Mouse (Mus musculus) embryo, embryonic 10 days (tissue): ENCODE data around the gene Yif1b.

Experiments
- DNase-seq: peaks from one replicate; pipeline ENCODE4 v3.0.0-alpha.2; 2015; ENCODE audit warnings: low spot score

Gene Yif1b

GRCm38 (mm10) chr7:29281201-29282073 lies 43.3 kb downstream of the Yif1b start, which contains the start of gene Spint2:
Gene Spint2, minus strand, starts transcription at chr7:29281912.
- DNase-seq: no peak

- DNase-seq: no peak
Observed at GRCm38 (mm10) chr7:29282074-29282554, 44.0 kb downstream of the Yif1b start.

- DNase-seq: no peak
Observed at GRCm38 (mm10) chr7:29283876-29284275, 45.7 kb downstream of the Yif1b start.

GRCm38 (mm10) chr7:29284523-29284922 lies 46.4 kb downstream of the Yif1b start:
- no peak for DNase-seq

GRCm38 (mm10) chr7:29287481-29287880 lies 49.4 kb downstream of the Yif1b start:
- no peak for DNase-seq

- no peak for DNase-seq
Observed at GRCm38 (mm10) chr7:29288079-29288478, 50.0 kb downstream of the Yif1b start.

GRCm38 (mm10) chr7:29288942-29289638 lies 51.0 kb downstream of the Yif1b start, which contains the start of gene Ppp1r14a:
Gene Ppp1r14a, plus strand, starts transcription at chr7:29289308.
- peak; percentile 90 for DNase-seq

GRCm38 (mm10) chr7:29289856-29290255 lies 51.7 kb downstream of the Yif1b start:
- peak; percentile 45 for DNase-seq

DNA sequence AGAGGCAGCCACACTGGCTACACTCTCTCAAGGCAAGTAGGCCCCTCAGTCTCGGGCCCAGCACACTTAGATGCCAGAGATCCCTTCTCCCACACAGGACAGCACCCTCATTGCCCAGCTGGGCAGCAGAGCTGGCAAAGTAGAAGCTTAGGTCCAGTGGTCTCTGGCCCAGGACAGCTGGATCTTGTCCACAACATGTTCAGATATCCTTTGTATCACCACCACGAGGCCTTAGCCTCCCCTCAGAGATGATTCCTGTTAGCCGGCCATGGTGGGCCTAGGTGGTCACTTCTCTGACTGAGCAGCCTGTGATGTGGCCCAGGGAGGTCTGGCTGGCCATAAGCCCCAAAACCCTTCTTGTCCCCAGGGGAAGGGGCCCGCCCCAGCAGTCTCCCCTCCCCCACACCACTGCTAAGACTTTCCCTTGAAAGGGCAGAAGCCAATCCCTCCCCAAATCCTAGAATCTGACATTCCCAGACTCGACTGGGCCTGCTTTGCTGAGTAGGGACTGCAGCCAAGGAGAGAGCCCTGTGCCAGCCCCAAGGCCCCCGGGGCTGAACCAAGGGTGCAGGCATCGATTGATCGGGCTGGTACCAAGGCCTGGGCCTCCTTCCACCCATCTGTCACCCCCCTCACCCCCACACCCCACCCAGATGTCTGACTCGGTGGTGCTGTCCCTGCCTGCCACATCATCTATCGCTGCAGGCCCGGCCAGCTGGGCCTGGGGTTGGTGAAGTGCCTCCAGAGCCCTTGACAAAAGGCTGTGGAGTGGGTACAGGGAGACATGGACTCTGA lies 52.8 kb downstream of the Yif1b start:
- no peak for DNase-seq

DNA sequence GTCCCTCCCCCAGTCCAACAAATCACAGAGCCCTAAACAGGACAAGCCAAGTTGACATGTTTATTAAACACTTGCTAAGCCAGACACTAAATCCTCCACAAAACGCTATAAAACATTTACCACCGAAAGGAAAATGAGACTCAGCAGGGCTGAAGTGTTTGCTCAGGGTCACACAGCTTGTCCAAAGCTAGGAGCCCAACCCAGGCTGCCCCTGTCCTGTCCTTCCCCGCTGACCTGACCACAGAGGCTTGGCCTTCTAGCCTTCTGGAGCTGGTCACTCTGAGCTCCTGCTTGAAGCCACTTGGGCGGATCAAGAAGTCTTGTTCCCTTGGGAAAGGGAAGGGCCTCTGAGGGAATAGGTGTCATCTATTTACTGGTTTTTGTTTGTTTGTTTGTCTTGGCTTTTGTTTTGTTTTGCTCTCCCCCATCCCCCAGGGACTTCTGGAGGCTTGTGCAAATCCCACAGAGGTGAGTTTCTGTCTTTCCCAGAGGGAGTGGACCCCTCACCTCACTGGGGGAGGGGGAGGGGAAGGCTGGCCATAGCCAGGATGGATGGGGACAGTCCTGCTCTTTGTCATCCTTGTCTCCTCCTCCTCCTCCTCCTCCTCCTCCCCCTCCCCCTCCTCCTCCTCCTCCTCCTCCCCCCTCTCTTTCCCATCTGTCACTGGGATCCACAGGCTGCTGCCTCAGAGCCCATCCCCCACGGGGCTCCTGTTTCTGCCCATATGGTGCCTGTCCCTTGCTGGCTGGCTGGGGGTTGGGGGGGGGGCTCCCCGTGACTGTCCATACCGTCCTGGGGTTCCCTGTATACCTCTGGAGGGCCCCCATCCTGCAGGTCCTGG lies 53.7 kb downstream of the Yif1b start:
- peak; percentile 66 for DNase-seq

- DNase-seq: peak; percentile 57
Observed at GRCm38 (mm10) chr7:29292458-29293098, 54.4 kb downstream of the Yif1b start.

GRCm38 (mm10) chr7:29293131-29294065 lies 55.3 kb downstream of the Yif1b start:
- peak; percentile 65 for DNase-seq

DNA sequence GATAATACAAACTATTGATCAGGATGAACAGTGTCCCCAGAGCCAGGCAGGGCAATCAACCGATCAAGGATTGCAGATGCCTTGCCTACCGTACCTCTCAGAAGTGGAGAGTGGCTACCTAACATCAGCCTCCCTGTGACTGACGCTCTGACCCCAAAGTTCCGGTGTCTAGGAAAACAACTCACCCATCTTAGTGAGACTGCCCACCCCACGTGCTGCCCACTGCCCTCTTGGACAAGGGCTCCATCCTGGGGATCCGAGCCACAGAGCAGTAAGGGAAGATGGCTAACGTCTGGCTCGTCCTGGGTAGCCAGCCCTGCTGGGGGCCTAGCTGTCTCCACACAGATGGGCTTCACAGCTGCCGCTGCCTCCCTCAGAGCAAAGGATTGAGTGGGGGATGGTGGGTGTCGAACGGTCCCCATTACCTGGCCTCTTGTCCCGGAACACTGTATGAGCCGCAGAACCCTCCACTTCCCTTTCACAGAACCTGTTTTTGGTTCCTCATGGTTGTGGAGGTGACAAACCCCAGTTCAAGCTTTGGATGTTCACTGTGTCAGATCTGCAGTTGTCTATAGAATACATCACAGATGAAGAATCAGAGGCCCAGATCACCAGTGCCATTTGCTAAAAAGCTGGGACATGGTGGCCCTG lies 56.1 kb downstream of the Yif1b start:
- no peak for DNase-seq

DNA sequence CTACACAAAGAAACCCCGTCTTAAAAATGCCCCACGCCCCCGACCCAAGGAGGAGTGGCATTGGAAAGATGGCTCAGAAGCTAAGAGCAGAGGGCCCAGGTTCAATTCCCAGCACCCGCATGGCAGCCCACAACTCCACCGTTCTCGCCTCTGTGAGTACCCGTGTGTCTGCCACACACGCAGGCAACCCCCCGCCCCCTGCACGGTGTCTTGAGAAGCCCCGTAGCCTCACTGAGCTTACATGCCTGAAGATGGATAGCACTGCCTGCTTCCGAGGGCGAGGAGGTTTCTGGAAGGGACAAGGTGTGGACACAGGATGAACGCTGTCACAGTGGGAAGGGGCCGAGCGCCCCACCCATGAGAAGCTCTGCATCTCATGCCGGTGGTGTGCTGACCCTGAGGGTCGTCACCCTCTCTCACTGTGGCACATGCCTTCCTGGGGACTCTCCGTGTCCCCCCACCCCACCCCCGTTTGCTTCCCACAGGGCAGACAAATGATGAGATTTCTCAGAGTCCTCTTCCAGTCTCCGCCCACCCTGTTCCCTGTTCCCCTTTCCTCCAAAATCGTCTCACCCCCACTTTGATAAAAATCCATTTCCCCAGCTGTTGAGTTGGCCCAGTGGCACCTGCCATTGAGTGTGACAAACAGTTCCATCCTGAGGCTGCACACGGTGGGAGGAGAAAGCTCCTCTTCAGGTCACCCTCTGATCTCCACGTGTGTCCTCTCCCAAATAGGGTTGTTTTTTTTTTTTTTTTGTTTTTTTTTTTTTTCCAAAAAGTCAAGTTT lies 57.9 kb downstream of the Yif1b start:
- peak; percentile 3 for DNase-seq

GRCm38 (mm10) chr7:29296998-29297397 lies 58.9 kb downstream of the Yif1b start:
- peak; percentile 91 for DNase-seq
